Mouse (Mus musculus) heart, postnatal 0 days (tissue): Measurements from ENCODE around the gene Arap1.

Experiments
- CTCF ChIP-seq: IDR thresholded peaks from 2 replicates; pipeline ENCODE4 v1.5.1; 2016; ENCODE audit warnings: antibody characterized with exemption, control low read depth, low read depth
- EP300 ChIP-seq: IDR thresholded peaks from 2 replicates; pipeline ENCODE4 v1.6.1; 2016; ENCODE audit warnings: antibody characterized with exemption, low read depth

- no peak for TF ChIP-seq CTCF
- TF ChIP-seq EP300, result no peak
These were observed 25.2 kb downstream of the Arap1 start for GRCm38 (mm10) chr7:101373082-101373481.
